Mouse (Mus musculus) thymus, adult 2 months (tissue): ENCODE data around the gene Gm20388. TPM values are rescaled to one million over a fixed set of nuclear protein-coding genes. Genes with fewer than 3 reads are reported as not detected.

Source experiments
- DNase-seq: peaks from one replicate; pipeline ENCODE4 v3.0.0; 2021
- H3K27ac ChIP-seq: fragments of 200-500 bp; 2 replicates; pipeline ENCODE4 v1.5.1; 2012; ENCODE audit warnings: low read length, control low read depth; ENCODE audit not compliant: control insufficient read depth, insufficient read depth
- H3K27me3 ChIP-seq: fragments of 200-500 bp; 2 replicates; pipeline ENCODE4 v1.6.1; 2012; ENCODE audit warnings: mild to moderate bottlenecking, low read length, moderate library complexity, mixed read lengths; ENCODE audit not compliant: control insufficient read depth, insufficient read depth
- H3K36me3 ChIP-seq: fragments of 200-500 bp; 2 replicates; pipeline ENCODE4 v1.6.1; 2012; ENCODE audit warnings: mild to moderate bottlenecking, low read length, moderate library complexity; ENCODE audit not compliant: control insufficient read depth, insufficient read depth
- H3K4me1 ChIP-seq: fragments of 200-500 bp; replicated peaks from 2 replicates; pipeline ENCODE4 v1.6.1; 2012; ENCODE audit warnings: low read length; ENCODE audit not compliant: control insufficient read depth, insufficient read depth
- H3K4me3 ChIP-seq: fragments of 200-500 bp; 2 replicates; pipeline ENCODE4 v1.5.1; 2012; ENCODE audit warnings: mild to moderate bottlenecking, low read length, control low read depth, moderate library complexity; ENCODE audit not compliant: control insufficient read depth, insufficient read depth
- CTCF ChIP-seq: fragments of 200-500 bp; IDR thresholded peaks from 2 replicates; pipeline ENCODE4 v1.5.1; 2012; ENCODE audit warnings: mild to moderate bottlenecking, control low read depth, low read length, moderate library complexity, borderline replicate concordance; ENCODE audit not compliant: control insufficient read depth, poor library complexity, insufficient read depth; ENCODE audit errors: extremely low read depth
- POLR2A ChIP-seq: fragments of 200-500 bp; IDR thresholded peaks from 2 replicates; pipeline ENCODE4 v1.6.1; 2012; ENCODE audit warnings: mild to moderate bottlenecking, low read length, control low read depth, moderate library complexity; ENCODE audit not compliant: control insufficient read depth, poor library complexity, insufficient read depth; ENCODE audit errors: extremely low read depth
- WGBS: fragments of 180-500 bp; shearing (Covaris S2); methylation state at CpG from one replicate; pipeline ENCODE4 v1.1.7; 2018; 5-methylcytosine and 5-hydroxymethylcytosine counted together
- polyA plus RNA-seq: library from polyadenylated mRNA; depleted of rRNA; stranded (reverse); fragments of >200 nt; gene quantifications from 2 replicates; pipeline ENCODE4 v1.2.3, GENCODE M21; 2012

The Gm20388 gene
- polyA plus RNA-seq, 1 experiment: 103 TPM

DNA sequence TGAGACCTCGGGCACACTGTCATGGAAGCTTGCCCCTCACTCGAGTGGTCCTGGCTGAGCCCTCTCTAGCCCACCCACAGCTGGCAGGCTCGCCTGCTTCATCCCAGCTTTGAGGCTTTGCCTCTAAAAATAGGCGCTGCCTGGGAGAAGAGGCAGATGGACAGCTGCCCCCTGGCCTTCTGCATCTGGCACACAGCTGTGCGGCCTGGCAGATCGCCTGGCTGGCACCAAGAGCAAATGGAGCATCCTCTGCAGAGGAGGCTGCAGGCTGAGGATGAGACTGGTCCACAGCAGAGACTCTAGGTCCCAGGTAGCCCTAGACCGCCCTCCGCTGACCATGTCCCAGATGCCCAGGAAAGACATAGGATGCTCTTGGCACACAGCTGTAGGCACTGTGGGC lies 2805.9 kb downstream of the Gm20388 start:
- DNase-seq: no peak
- WGBS: 97% methylated on average over 8 of the region's 8 CpGs
- H3K27ac ChIP-seq: no peak overlapping the region
- H3K36me3 ChIP-seq: no peaks in the 10 kb centered on the region
- TF ChIP-seq POLR2A (no peak), CTCF (no peak)
- H3K4me3 ChIP-seq: no peak overlapping the region
- H3K27me3 ChIP-seq: no peaks in the 10 kb centered on the region
- peaks cover 90% of the 10 kb centered on the region for H3K4me1 ChIP-seq

DNA sequence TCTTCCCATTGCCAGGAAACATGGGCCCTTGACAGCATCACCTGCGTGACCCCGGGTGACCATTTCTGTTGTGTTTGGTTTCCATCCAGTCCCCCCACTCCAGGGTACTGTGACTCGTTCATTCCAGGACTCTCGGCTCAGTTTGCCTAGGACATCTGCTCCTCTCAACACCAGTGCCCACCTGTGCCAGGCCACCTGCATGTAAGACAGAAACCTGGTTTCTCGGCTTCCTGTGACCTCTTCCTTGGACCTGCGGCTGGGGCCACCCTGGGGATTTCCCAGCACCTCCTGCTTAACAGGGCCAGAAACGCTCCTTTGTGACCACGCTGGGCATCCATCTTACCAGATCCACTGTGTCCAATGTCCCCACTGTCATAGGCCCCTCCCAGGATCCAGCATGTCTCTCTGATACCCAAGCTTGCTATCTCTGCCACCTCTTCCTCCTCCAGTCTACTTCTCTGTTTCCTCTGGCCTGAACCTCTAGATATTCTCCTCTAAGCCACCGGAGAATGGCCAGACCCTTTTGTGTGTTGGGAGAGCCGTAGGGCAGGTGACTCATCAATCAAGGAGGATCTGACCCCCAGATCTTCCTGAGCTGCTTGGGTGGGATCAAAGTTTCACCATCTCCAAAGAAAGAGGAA lies 2807.3 kb downstream of the Gm20388 start:
- no peak for DNase-seq
- Histone ChIP-seq H3K36me3 (no peaks in the 10 kb centered on the region), H3K4me1 (peaks cover 87% of the 10 kb centered on the region), H3K27me3 (no peaks in the 10 kb centered on the region), H3K27ac (no peak overlapping the region), H3K4me3 (no peak overlapping the region)
- 53% methylated on average over 10 of the region's 10 CpGs for WGBS
- TF ChIP-seq CTCF: no peak
- no peak for TF ChIP-seq POLR2A

DNA sequence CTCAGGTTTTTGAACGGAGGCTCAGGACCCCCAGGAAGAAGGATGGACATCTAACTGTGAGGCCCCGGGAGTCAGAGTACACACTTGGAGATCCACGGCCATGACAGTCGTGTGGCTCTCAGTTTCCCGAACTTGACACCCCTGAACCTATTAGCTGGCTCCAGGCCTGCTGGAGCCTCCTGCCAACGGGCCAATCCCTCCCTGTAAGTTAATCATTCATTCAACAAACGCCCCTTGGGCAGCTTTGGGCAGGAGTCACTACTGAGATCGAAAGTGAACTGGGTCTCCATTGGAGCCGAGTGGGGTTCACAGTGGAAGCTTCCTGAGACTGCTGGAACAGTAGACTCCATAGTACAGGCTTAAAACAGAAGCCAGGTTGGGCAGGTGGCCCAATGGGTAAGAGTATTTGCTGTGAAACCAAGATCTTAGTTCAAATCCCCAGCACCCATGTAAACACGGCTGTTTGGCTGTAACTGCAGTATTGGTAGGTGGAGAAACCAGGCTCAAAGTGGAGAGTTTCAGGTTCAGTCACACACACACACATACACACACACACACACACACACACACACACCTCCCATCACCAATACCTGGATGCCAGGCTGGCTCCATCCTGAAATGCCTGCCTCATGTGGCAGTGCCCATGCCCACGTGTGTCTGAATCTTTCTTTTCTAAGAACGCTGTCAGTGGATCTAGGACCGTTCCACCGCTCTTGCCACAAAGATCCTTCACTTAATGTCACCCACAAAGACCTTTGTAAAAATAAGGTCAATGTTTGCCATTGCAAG lies 2808.3 kb downstream of the Gm20388 start:
- 91% methylated on average over 14 of the region's 14 CpGs for WGBS
- no peaks in the 10 kb centered on the region for H3K36me3 ChIP-seq
- H3K27me3 ChIP-seq: no peaks in the 10 kb centered on the region
- no peak for DNase-seq
- peaks cover 78% of the 10 kb centered on the region for H3K4me1 ChIP-seq
- TF ChIP-seq CTCF (no peak), POLR2A (no peak)
- H3K27ac ChIP-seq: no peak overlapping the region
- no peak overlapping the region for H3K4me3 ChIP-seq

DNA sequence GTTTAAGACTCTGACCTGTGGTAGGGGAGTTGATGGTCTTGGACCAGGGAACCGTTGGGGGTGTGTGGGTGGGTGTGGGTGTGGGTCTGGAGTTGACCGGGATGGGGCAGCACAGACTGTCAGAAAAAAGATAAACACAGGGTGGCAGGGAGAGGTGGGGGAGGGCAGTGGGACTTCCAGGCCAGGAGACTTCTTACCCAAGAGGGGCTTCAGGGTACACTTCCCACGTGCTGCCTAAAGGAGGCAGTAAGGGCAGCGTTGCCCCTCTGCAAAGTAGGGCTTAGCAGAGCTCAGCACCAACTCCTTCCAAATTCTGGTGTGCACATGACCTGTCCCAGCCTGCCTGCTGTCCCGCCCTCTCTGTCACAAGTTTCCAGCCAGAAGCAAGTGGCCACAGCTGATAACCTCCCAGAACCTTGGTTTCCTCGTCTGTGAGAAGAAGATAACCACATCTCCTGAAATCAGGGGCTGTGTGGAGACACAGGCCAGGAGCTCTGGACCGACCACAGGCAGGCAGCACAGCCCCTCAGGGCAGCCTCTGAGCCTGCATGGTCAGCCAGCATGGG lies 2808.9 kb downstream of the Gm20388 start:
- Histone ChIP-seq H3K36me3 (no peaks in the 10 kb centered on the region), H3K27ac (no peak overlapping the region), H3K27me3 (no peaks in the 10 kb centered on the region), H3K4me1 (peaks cover 71% of the 10 kb centered on the region), H3K4me3 (no peak overlapping the region)
- peak; percentile 27; the same call in 1 of the 2 replicates for TF ChIP-seq CTCF
- no peak for TF ChIP-seq POLR2A
- WGBS: 27% methylated on average over 7 of the region's 7 CpGs
- DNase-seq: peak; percentile 58

DNA sequence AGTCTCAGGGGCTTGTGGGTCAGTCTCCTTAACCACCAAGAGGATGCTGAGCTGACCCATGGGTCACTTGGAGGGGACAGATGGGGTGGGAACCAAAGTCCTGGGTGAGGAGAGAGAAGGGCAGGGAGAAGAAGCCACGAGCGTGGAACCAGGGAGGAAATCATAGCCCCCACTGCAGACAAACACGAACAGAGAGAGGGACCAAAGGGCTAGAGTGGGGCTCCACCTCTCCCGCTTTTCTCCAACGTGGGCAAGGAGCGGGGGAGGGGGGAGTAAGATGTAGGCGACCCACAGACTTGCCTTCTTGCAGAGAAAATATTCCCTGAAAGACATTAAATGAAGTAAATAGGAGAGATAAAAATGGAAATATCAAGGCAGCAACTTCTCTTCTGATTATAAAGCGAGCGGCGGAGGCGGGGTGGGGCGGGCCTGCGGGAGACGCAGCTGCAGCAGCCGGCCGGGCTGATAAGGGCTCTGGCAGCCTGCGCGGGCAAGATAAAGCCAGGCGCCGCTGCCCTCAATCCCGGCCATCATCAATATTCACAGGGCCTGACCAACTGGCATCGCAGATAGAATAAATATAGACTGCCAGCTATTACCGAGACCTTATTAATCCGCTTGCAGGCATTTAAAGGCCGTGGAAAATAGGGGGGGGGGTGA lies 2809.6 kb downstream of the Gm20388 start:
- WGBS: 5% methylated on average over 25 of the region's 25 CpGs
- TF ChIP-seq POLR2A: no peak
- no peak for TF ChIP-seq CTCF
- no peak overlapping the region for H3K4me3 ChIP-seq
- H3K27me3 ChIP-seq: no peaks in the 10 kb centered on the region
- H3K27ac ChIP-seq: no peak overlapping the region
- peak; percentile 54 for DNase-seq
- no peaks in the 10 kb centered on the region for H3K36me3 ChIP-seq
- peaks cover 66% of the 10 kb centered on the region for H3K4me1 ChIP-seq
